Mouse (Mus musculus): ENCODE results near the gene Dcun1d1. TPM values are rescaled to one million over a fixed set of nuclear protein-coding genes. Genes with fewer than 3 reads are reported as not detected.

Gene Dcun1d1
- polyA plus RNA-seq, 1 experiment from 2014 or later = 111 TPM

- Histone ChIP-seq H3K27me3 (no peaks in the 10 kb centered on the region), H3K4me1 (replicated peaks) (peaks cover 20% of the 10 kb centered on the region), H3K9me3 (no peaks in the 10 kb centered on the region), H3K4me3 (no peak overlapping the region), H3K27ac (no peak overlapping the region), H3K4me2 (no peak overlapping the region), H3K9ac (no peak overlapping the region), H3K36me3 (no peaks in the 10 kb centered on the region)
- ATAC-seq (ENCODE audit: low FRiP score) = no peak
- 90% methylated on average over 2 of the region's 2 CpGs for WGBS
These were observed 11.4 kb downstream of the Dcun1d1 start for GRCm38 (mm10) chr3:35925852-35926251.

GRCm38 (mm10) chr3:35924007-35924406 lies 13.2 kb downstream of the Dcun1d1 start:
- Histone ChIP-seq H3K4me3 (no peak overlapping the region), H3K9ac (no peak overlapping the region), H3K9me3 (no peaks in the 10 kb centered on the region), H3K4me2 (no peak overlapping the region), H3K36me3 (no peaks in the 10 kb centered on the region), H3K27me3 (no peaks in the 10 kb centered on the region), H3K4me1 (replicated peaks) (peaks cover 10% of the 10 kb centered on the region), H3K27ac (no peak overlapping the region)
- no peak for ATAC-seq (ENCODE audit: low FRiP score)
- 86% methylated on average over 3 of the region's 3 CpGs for WGBS

- no peaks in the 10 kb centered on the region for H3K27me3 ChIP-seq
- H3K4me1 ChIP-seq (replicated peaks) = peaks cover 10% of the 10 kb centered on the region
- ATAC-seq (ENCODE audit: low FRiP score) = no peak
- H3K27ac ChIP-seq = no peak overlapping the region
- no peak overlapping the region for H3K4me3 ChIP-seq
- peak overlapping the region; percentile 35; the same call in 1 of the 2 replicates for H3K9ac ChIP-seq
- no peaks in the 10 kb centered on the region for H3K9me3 ChIP-seq
- H3K36me3 ChIP-seq = no peaks in the 10 kb centered on the region
- 71% methylated on average over 7 of the region's 7 CpGs for WGBS
- H3K4me2 ChIP-seq = no peak overlapping the region
These were observed 13.8 kb downstream of the Dcun1d1 start for GRCm38 (mm10) chr3:35923495-35923894.

GRCm38 (mm10) chr3:35922522-35922921 lies 14.7 kb downstream of the Dcun1d1 start:
- Histone ChIP-seq H3K36me3 (peaks cover 9% of the 10 kb centered on the region), H3K9ac (no peak overlapping the region), H3K4me1 (replicated peaks) (peaks cover 10% of the 10 kb centered on the region), H3K4me3 (no peak overlapping the region), H3K4me2 (no peak overlapping the region), H3K27me3 (no peaks in the 10 kb centered on the region), H3K27ac (no peak overlapping the region), H3K9me3 (no peaks in the 10 kb centered on the region)
- ATAC-seq (ENCODE audit: low FRiP score) = no peak
- 83% methylated on average over 4 of the region's 4 CpGs for WGBS

- 93% methylated on average over 3 of the region's 3 CpGs for WGBS
- no peak overlapping the region for H3K27ac ChIP-seq
- H3K27me3 ChIP-seq = no peaks in the 10 kb centered on the region
- no peak for ATAC-seq (ENCODE audit: low FRiP score)
- no peak overlapping the region for H3K4me3 ChIP-seq
- no peak overlapping the region for H3K9ac ChIP-seq
- no peak overlapping the region for H3K4me2 ChIP-seq
- peaks cover 4% of the 10 kb centered on the region; the same call in 1 of the 2 replicates for H3K4me1 ChIP-seq (replicated peaks)
- peaks cover 43% of the 10 kb centered on the region for H3K36me3 ChIP-seq
- 0 out of 2 replicates have a peak, but pooled peaks cover 6% of the 10 kb centered on the region for H3K9me3 ChIP-seq
These were observed 19.0 kb downstream of the Dcun1d1 start for GRCm38 (mm10) chr3:35918229-35918628.

GRCm38 (mm10) chr3:35908982-35909680 lies 28.1 kb downstream of the Dcun1d1 start:
- Histone ChIP-seq H3K9ac (no peak overlapping the region), H3K27ac (no peak overlapping the region), H3K9me3 (0 out of 2 replicates have a peak, but pooled peaks cover 4% of the 10 kb centered on the region), H3K4me1 (replicated peaks) (no peaks in the 10 kb centered on the region), H3K27me3 (no peaks in the 10 kb centered on the region), H3K36me3 (peaks cover 30% of the 10 kb centered on the region), H3K4me2 (no peak overlapping the region), H3K4me3 (no peak overlapping the region)
- 94% methylated on average over 7 of the region's 7 CpGs for WGBS
- no peak for ATAC-seq (ENCODE audit: low FRiP score)

- Histone ChIP-seq H3K36me3 (peaks cover 43% of the 10 kb centered on the region), H3K9me3 (no peaks in the 10 kb centered on the region), H3K27me3 (no peaks in the 10 kb centered on the region), H3K4me3 (no peak overlapping the region), H3K27ac (no peak overlapping the region), H3K4me1 (replicated peaks) (no peaks in the 10 kb centered on the region), H3K9ac (no peak overlapping the region), H3K4me2 (no peak overlapping the region)
- WGBS = 84% methylated on average over 5 of the region's 5 CpGs
- ATAC-seq (ENCODE audit: low FRiP score) = no peak
These were observed 36.6 kb downstream of the Dcun1d1 start for GRCm38 (mm10) chr3:35900555-35901204.

- H3K9ac ChIP-seq = no peak overlapping the region
- H3K27ac ChIP-seq = no peak overlapping the region
- no peaks in the 10 kb centered on the region for H3K9me3 ChIP-seq
- no peak overlapping the region for H3K4me2 ChIP-seq
- H3K36me3 ChIP-seq = peaks cover 37% of the 10 kb centered on the region
- H3K4me3 ChIP-seq = no peak overlapping the region
- no peaks in the 10 kb centered on the region for H3K27me3 ChIP-seq
- H3K4me1 ChIP-seq (replicated peaks) = no peaks in the 10 kb centered on the region
- WGBS = 96% methylated on average over 3 of the region's 3 CpGs
- no peak for ATAC-seq (ENCODE audit: low FRiP score)
These were observed 38.1 kb downstream of the Dcun1d1 start for GRCm38 (mm10) chr3:35899109-35899508.

- Histone ChIP-seq H3K36me3 (peaks cover 33% of the 10 kb centered on the region), H3K4me1 (replicated peaks) (no peaks in the 10 kb centered on the region), H3K4me3 (no peak overlapping the region), H3K4me2 (no peak overlapping the region), H3K27me3 (no peaks in the 10 kb centered on the region), H3K9me3 (no peaks in the 10 kb centered on the region), H3K9ac (no peak overlapping the region), H3K27ac (no peak overlapping the region)
- no peak for ATAC-seq (ENCODE audit: low FRiP score)
- 96% methylated on average over 2 of the region's 2 CpGs for WGBS
These were observed 39.3 kb downstream of the Dcun1d1 start for GRCm38 (mm10) chr3:35897900-35898299.

GRCm38 (mm10) chr3:35893156-35893555 lies 44.1 kb downstream of the Dcun1d1 start:
- H3K4me3 ChIP-seq = no peak overlapping the region
- H3K27ac ChIP-seq = no peak overlapping the region
- H3K9ac ChIP-seq = no peak overlapping the region
- no peak for ATAC-seq (ENCODE audit: low FRiP score)
- no peak overlapping the region for H3K4me2 ChIP-seq
- H3K27me3 ChIP-seq = no peaks in the 10 kb centered on the region
- H3K9me3 ChIP-seq = no peaks in the 10 kb centered on the region
- 84% methylated on average over 5 of the region's 5 CpGs for WGBS
- H3K4me1 ChIP-seq (replicated peaks) = no peaks in the 10 kb centered on the region
- H3K36me3 ChIP-seq = peaks cover 27% of the 10 kb centered on the region

- no peaks in the 10 kb centered on the region for H3K27me3 ChIP-seq
- 95% methylated on average over 4 of the region's 4 CpGs for WGBS
- no peak for ATAC-seq (ENCODE audit: low FRiP score)
These were observed 46.1 kb downstream of the Dcun1d1 start for GRCm38 (mm10) chr3:35891123-35891522.

GRCm38 (mm10) chr3:35889531-35889930 lies 47.7 kb downstream of the Dcun1d1 start:
- 90% methylated on average over 2 of the region's 2 CpGs for WGBS
- H3K4me3 ChIP-seq = no peak overlapping the region
- no peak for ATAC-seq (ENCODE audit: low FRiP score)

More at GRCm38 (mm10) chr3:35891123-35891522, 46.1 kb downstream of the Dcun1d1 start:
- no peak overlapping the region for H3K4me3 ChIP-seq
- no peaks in the 10 kb centered on the region for H3K4me1 ChIP-seq (replicated peaks)
- H3K36me3 ChIP-seq = peaks cover 20% of the 10 kb centered on the region
- H3K27ac ChIP-seq = no peak overlapping the region
- no peaks in the 10 kb centered on the region for H3K9me3 ChIP-seq
- no peak overlapping the region for H3K4me2 ChIP-seq
- H3K9ac ChIP-seq = no peak overlapping the region

GRCm38 (mm10) chr3:35883267-35883666 lies 54.0 kb downstream of the Dcun1d1 start:
- H3K4me2 ChIP-seq = no peak overlapping the region
- no peak overlapping the region for H3K9ac ChIP-seq
- ATAC-seq (ENCODE audit: low FRiP score) = no peak
- H3K4me3 ChIP-seq = no peak overlapping the region
- H3K27ac ChIP-seq = no peak overlapping the region
- H3K36me3 ChIP-seq = no peaks in the 10 kb centered on the region; the same call in 1 of the 2 replicates
- no peaks in the 10 kb centered on the region for H3K27me3 ChIP-seq
- H3K4me1 ChIP-seq (replicated peaks) = no peaks in the 10 kb centered on the region
- no peaks in the 10 kb centered on the region for H3K9me3 ChIP-seq

More at GRCm38 (mm10) chr3:35889531-35889930, 47.7 kb downstream of the Dcun1d1 start:
- Histone ChIP-seq H3K36me3 (peaks cover 17% of the 10 kb centered on the region), H3K4me1 (replicated peaks) (no peaks in the 10 kb centered on the region), H3K9ac (no peak overlapping the region), H3K27me3 (no peaks in the 10 kb centered on the region), H3K27ac (no peak overlapping the region), H3K4me2 (no peak overlapping the region), H3K9me3 (no peaks in the 10 kb centered on the region)
